Mouse (Mus musculus) urinary bladder, postnatal 14 days (tissue): ENCODE measurements around the gene Dstn.

Experiments used
- DNase-seq: peaks from one replicate; pipeline ENCODE4 v3.0.0; 2021; ENCODE audit warnings: low spot score

Dstn gene

GRCm38 (mm10) chr2:143914760-143915599 lies at the start of gene Dstn:
Gene Dstn, plus strand, starts transcription at chr2:143915320.
- peak; percentile 98 for DNase-seq

DNA sequence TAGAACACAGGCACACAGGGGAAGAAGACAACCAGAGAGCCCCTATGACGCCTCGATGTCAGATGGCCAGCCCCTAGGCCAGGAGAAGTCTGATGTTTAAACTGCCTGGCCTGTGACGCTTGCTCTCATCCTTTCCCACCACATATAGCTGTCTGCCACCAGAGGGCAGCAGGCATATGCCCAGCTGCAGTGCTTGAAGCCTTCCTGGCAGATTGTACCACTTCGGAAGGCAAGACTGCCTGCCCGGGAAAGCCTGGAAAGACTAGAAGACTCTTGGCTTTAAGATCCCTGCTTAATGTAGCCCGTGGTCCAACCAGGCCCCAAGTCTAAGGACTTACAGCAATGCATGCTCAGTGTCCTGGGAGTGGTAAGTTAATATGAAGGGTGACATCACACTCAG lies 47.8 kb upstream of the Dstn start:
- peak; percentile 83 for DNase-seq

GRCm38 (mm10) chr2:143870936-143871688 lies 44.0 kb upstream of the Dstn start:
- DNase-seq = peak; percentile 57

DNA sequence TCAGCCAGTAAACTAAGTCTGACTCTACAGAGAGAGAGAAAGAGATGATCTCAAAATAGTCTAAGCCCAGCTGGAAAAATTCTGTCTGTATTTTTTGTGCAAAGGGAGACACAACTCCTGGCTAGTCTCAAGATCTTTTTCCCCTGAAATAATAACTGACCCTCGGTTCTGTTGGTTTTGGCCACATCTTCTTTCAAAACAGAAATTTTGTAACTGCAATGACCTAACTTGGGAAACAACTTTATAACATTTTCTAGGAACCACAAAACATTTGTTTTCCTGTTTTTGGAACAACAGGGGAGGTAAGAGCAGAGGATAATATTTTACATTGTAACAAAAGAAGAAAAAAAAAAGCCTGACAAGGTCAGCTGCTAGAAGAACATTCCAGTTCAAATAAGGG lies 39.1 kb upstream of the Dstn start:
- DNase-seq = no peak

DNA sequence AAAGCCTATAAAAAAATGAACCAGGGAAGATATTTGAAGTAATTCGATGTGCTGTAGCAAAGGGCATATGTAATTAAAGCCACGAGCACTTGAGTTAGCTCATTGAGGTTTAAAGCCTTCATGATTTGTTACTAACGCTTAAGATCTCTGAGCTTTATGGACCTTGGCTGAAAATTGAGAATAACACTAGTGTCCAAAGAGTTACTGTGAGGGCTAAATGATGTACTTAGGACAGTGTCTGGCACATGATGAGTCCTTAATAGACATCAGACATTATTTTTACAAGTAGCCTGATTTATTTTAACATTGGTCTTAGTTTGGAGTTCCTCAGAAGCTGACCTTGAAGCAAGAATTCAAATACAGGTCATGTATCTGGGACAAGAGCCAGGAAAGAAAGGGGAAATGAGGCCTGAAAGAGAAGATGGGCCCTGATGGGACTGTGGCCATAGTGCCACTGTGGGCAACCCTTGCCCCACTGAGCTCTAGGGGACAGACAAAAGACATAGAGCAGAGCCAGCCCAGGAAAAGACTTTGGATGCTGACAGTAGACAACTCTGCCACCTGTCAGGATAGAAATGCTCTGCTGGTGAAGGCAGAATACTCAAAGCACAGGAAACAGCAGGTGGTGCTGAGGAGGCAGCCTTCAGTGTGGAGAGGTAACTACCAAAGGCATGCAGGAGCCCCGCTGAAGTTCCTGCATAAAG lies 38.0 kb upstream of the Dstn start:
- DNase-seq = no peak

DNA sequence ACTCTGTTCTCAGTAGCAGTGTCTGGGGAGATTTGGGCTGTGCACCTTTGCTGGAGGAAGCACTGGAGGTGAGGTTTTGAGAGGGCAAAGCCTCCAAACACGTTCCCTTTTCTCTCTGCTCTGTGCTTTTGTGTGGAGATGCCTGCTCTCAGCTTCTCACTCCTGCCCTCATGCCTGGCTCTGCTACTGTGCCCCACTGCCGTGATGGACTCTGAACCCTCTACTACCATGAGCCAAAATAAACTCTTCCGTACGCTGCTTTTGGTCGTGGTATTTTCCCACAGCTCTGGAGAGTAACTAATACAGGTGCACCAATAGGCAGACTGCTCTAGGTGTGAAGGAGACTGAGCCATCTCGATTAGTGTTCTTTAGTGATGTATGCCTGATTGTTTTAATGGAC lies 35.8 kb upstream of the Dstn start:
- DNase-seq = no peak

- no peak for DNase-seq
Measured at GRCm38 (mm10) chr2:143882002-143882401, 33.1 kb upstream of the Dstn start.

GRCm38 (mm10) chr2:143882606-143883288 lies 32.4 kb upstream of the Dstn start:
- DNase-seq = no peak

DNA sequence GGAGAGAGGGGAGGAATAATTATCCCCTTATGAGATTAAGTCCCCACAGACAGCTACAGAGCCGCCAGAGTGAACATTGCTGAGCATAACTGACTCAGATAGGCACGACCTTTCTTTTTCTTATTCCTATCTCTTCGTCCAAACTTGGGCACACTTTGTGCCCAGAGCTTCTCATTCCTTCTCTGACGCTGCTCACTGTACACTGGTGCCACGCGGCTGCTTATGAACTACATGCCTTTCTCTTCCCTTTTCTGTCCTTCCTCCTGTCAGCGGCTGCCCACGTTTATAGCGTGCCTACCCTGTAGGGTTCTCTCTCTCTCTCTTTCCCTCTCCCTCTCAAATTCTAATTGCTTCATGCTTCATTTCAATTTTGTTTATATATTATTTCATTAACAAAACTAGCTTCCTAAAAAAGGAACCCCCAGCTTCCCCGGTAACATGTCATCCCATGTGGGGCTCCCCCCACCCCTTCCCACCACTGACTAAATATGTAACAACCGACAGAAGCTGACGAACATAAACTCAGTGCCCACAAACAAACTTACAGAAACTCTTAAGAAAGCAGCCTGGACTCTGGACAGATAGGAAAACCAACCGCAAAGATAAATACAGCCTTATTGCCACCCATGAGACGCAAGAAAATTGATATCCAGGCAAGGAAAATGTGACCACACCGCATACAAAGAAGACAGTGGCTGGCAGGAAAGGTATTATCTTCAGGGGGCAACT lies 25.8 kb upstream of the Dstn start:
- DNase-seq = no peak

GRCm38 (mm10) chr2:143889860-143890433 lies 25.2 kb upstream of the Dstn start:
- DNase-seq = peak; percentile 78

GRCm38 (mm10) chr2:143891302-143892048 lies 23.6 kb upstream of the Dstn start:
- no peak for DNase-seq

DNA sequence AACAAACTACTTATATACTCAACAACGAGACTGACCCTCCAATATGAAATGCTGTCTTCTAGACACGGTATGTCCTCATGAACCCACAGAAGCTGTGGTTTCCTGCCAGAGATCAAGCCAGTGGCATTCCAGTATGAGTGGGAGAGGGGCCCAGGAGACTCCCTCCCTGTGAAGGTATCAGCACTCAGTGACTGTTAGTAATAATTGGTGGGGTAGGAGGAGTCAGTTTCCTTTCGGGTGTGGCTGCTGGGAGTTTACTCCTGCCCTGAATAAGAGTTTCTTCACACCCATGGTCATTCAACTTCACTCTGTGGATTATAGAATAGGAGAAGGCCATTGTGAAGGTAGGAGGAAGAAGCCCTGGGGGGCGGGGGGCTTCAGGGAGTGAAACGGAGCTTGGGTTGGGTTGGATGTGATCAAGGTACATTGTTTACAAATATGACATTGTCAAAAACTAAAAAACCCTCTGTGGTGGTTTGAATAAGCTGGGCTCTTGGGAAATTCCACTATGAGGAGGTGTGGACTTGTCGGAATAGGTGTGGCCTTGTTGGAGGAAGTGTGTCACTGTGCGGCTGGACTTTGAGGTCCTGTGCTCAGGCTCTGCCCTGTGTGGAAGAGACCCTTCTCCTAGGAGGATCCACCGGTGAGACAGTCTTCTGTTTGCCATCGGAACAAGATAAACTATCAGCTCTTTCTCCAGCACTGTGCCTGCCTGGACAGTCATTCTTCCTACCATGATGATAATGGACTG lies 15.5 kb upstream of the Dstn start:
- no peak for DNase-seq

GRCm38 (mm10) chr2:143900821-143901351 lies 14.2 kb upstream of the Dstn start:
- DNase-seq = no peak

DNA sequence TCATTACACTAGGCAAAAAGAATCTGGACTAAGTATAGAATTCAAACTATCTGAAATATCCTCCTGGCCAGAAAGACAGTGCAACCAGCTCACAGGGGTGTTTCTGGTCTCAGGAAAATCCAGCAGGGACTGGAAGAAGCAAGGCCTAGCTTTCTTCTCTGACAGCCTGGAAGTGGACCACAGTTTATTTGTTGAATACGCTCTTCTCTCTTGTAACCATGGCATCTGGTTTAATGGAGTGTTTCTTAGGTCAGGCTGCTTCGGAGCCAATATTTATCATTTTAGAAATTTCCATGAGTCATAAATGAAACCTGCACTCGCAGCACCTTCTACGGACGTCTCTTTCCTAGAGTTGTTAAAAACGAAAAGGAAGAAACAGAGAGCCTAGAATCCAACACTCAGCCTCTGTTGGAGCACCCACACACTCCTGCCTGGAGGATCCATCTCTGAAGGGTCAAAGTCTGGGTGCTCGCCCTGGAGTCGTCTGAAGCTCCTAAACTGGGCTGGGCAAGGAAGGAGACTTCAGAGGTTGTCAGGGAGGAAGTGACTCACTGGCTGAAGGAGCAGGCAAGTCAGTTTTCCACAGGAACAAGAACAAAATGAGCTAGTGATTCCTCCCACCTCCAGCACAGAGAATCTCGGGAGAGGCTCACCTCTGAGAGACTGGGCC lies 11.6 kb upstream of the Dstn start:
- DNase-seq = no peak

- DNase-seq = no peak
Measured at GRCm38 (mm10) chr2:143904896-143905295, 10.2 kb upstream of the Dstn start.

GRCm38 (mm10) chr2:143909230-143909629 lies 5.9 kb upstream of the Dstn start:
- no peak for DNase-seq

DNA sequence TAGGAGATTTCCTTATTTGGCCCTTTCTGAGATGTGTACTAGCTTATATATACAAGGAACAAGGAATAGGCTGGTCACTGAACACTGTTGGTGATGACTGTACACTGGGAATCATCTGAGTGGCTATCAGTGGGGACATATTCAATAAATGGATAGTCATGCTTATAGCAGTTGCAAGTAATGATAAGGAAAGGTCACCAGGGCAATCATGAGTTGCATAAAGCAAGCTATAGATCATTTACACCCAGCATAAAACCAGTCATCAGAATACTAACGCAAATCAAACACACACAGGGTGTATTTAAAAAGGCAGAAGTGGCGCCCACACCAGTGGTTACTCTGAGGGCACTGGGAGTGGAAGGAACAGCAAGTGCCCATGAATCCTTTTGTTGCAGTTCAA lies 2.9 kb upstream of the Dstn start:
- DNase-seq = no peak

- DNase-seq = no peak
Measured at GRCm38 (mm10) chr2:143914221-143914620, 899 bp upstream of the Dstn start.
